Mouse (Mus musculus): ENCODE measurements around the gene Tspoap1. TPM values are rescaled to one million over a fixed set of nuclear protein-coding genes. Genes with fewer than 3 reads are reported as not detected.
A peak's percentile ranks its signal among the peaks of the same experiment; 100 is the strongest.

Gene Tspoap1
- polyA plus RNA-seq, 1 experiment from 2014 or later, result 38.4 TPM

DNA sequence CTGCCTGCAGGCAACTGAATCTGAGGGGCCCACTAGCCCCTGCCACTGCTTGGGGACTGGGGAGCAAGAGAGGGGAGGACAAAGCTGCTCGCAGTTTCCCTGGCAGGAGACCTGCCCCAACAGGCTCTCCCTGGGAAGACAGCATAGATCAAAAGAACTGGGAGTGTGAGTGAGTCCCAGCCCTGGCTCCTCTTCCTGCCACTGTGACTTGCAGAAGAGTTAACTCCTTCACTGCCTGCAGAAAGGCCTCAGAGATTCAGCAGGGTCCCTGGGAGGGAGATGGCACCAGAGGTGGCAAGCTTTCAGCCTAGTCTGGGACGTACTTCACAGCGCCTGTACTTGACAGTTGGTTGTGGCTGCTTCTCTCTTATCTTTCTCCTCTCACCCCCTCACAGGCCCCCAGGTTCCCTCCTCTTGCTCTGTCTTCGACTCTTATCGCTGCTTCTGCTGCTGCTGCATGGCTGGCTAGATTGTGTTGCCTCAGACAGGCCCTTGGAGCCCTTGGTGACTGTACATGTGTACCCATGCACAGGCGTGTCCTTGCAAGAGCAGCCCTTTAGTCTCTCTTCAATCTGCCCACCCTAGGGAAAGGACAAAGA, 34.3 kb upstream of the Tspoap1 start:
- WGBS, result 29% methylated on average over 6 of the region's 6 CpGs
- Histone ChIP-seq H3K36me3 (ENCODE audit: control insufficient read depth, insufficient read depth, low read length) (no peaks in the 10 kb centered on the region), H3K4me1 (ENCODE audit: control insufficient read depth, insufficient read depth, low read depth, low read length) (peaks cover 2% of the 10 kb centered on the region; the same call in 1 of the 2 replicates), H3K9me3 (ENCODE audit: control insufficient read depth, low read length) (no peaks in the 10 kb centered on the region), H3K9ac (ENCODE audit: low read depth, low read length) (peak overlapping the region; percentile 8; the same call in 1 of the 2 replicates), H3K27ac (ENCODE audit: low read depth, low read length) (no peak overlapping the region), H3K27me3 (replicated peaks; ENCODE audit: control insufficient read depth, insufficient read depth, low read length) (no peaks in the 10 kb centered on the region), H3K4me2 (ENCODE audit: low read length) (no peak overlapping the region), H3K4me3 (ENCODE audit: low read length) (no peak overlapping the region)
- no peak; the same call in 1 of the 2 replicates for ATAC-seq

GRCm38 (mm10) chr11:87727021-87727420, 33.3 kb upstream of the Tspoap1 start:
- Histone ChIP-seq H3K9ac (ENCODE audit: low read depth, low read length) (no peak overlapping the region), H3K27me3 (replicated peaks; ENCODE audit: control insufficient read depth, insufficient read depth, low read length) (no peaks in the 10 kb centered on the region), H3K9me3 (ENCODE audit: control insufficient read depth, low read length) (no peaks in the 10 kb centered on the region), H3K4me1 (ENCODE audit: control insufficient read depth, insufficient read depth, low read depth, low read length) (peaks cover 2% of the 10 kb centered on the region; the same call in 1 of the 2 replicates), H3K4me3 (ENCODE audit: low read length) (no peak overlapping the region), H3K36me3 (ENCODE audit: control insufficient read depth, insufficient read depth, low read length) (no peaks in the 10 kb centered on the region), H3K4me2 (ENCODE audit: low read length) (no peak overlapping the region), H3K27ac (ENCODE audit: low read depth, low read length) (no peak overlapping the region)
- no peak for ATAC-seq
- WGBS, result 70% methylated on average over 11 of the region's 11 CpGs

GRCm38 (mm10) chr11:87727471-87727870, 32.9 kb upstream of the Tspoap1 start:
- H3K4me2 ChIP-seq (ENCODE audit: low read length), result no peak overlapping the region
- H3K27me3 ChIP-seq (replicated peaks; ENCODE audit: control insufficient read depth, insufficient read depth, low read length), result no peaks in the 10 kb centered on the region
- ATAC-seq, result no peak
- H3K4me1 ChIP-seq (ENCODE audit: control insufficient read depth, insufficient read depth, low read depth, low read length), result peaks cover 2% of the 10 kb centered on the region; the same call in 1 of the 2 replicates
- 81% methylated on average over 3 of the region's 4 CpGs for WGBS
- no peak overlapping the region for H3K4me3 ChIP-seq (ENCODE audit: low read length)
- H3K36me3 ChIP-seq (ENCODE audit: control insufficient read depth, insufficient read depth, low read length), result no peaks in the 10 kb centered on the region
- H3K9me3 ChIP-seq (ENCODE audit: control insufficient read depth, low read length), result no peaks in the 10 kb centered on the region
- no peak overlapping the region for H3K9ac ChIP-seq (ENCODE audit: low read depth, low read length)
- H3K27ac ChIP-seq (ENCODE audit: low read depth, low read length), result no peak overlapping the region

- WGBS, result 68% methylated on average over 18 of the region's 18 CpGs
- Histone ChIP-seq H3K27ac (ENCODE audit: low read depth, low read length) (no peak overlapping the region), H3K36me3 (ENCODE audit: control insufficient read depth, insufficient read depth, low read length) (no peaks in the 10 kb centered on the region), H3K4me1 (ENCODE audit: control insufficient read depth, insufficient read depth, low read depth, low read length) (peaks cover 4% of the 10 kb centered on the region; the same call in 1 of the 2 replicates), H3K9me3 (ENCODE audit: control insufficient read depth, low read length) (no peaks in the 10 kb centered on the region), H3K4me2 (ENCODE audit: low read length) (no peak overlapping the region), H3K9ac (ENCODE audit: low read depth, low read length) (no peak overlapping the region), H3K4me3 (ENCODE audit: low read length) (no peak overlapping the region), H3K27me3 (replicated peaks; ENCODE audit: control insufficient read depth, insufficient read depth, low read length) (peaks cover 3% of the 10 kb centered on the region; the same call in 1 of the 2 replicates)
- ATAC-seq, result no peak
Measured at GRCm38 (mm10) chr11:87728850-87729592, 31.3 kb upstream of the Tspoap1 start.

GRCm38 (mm10) chr11:87729593-87730185, 30.7 kb upstream of the Tspoap1 start:
- Histone ChIP-seq H3K9me3 (ENCODE audit: control insufficient read depth, low read length) (no peaks in the 10 kb centered on the region), H3K27me3 (replicated peaks; ENCODE audit: control insufficient read depth, insufficient read depth, low read length) (peaks cover 3% of the 10 kb centered on the region; the same call in 1 of the 2 replicates), H3K4me2 (ENCODE audit: low read length) (no peak overlapping the region), H3K4me1 (ENCODE audit: control insufficient read depth, insufficient read depth, low read depth, low read length) (peaks cover 4% of the 10 kb centered on the region; the same call in 1 of the 2 replicates), H3K9ac (ENCODE audit: low read depth, low read length) (no peak overlapping the region), H3K4me3 (ENCODE audit: low read length) (no peak overlapping the region), H3K27ac (ENCODE audit: low read depth, low read length) (no peak overlapping the region), H3K36me3 (ENCODE audit: control insufficient read depth, insufficient read depth, low read length) (no peaks in the 10 kb centered on the region)
- WGBS, result 91% methylated on average over 13 of the region's 13 CpGs
- no peak for ATAC-seq

- H3K9ac ChIP-seq (ENCODE audit: low read depth, low read length), result no peak overlapping the region
- peaks cover 3% of the 10 kb centered on the region; the same call in 1 of the 2 replicates for H3K27me3 ChIP-seq (replicated peaks; ENCODE audit: control insufficient read depth, insufficient read depth, low read length)
- no peak overlapping the region for H3K4me2 ChIP-seq (ENCODE audit: low read length)
- no peaks in the 10 kb centered on the region for H3K36me3 ChIP-seq (ENCODE audit: control insufficient read depth, insufficient read depth, low read length)
- no peak overlapping the region for H3K27ac ChIP-seq (ENCODE audit: low read depth, low read length)
- 0 out of 2 replicates have a peak, but pooled peaks cover 2% of the 10 kb centered on the region for H3K4me1 ChIP-seq (ENCODE audit: control insufficient read depth, insufficient read depth, low read depth, low read length)
- no peaks in the 10 kb centered on the region for H3K9me3 ChIP-seq (ENCODE audit: control insufficient read depth, low read length)
- ATAC-seq, result no peak
- WGBS, result 75% methylated on average over 10 of the region's 10 CpGs
- no peak overlapping the region for H3K4me3 ChIP-seq (ENCODE audit: low read length)
Measured at GRCm38 (mm10) chr11:87730652-87731310, 29.6 kb upstream of the Tspoap1 start.

DNA sequence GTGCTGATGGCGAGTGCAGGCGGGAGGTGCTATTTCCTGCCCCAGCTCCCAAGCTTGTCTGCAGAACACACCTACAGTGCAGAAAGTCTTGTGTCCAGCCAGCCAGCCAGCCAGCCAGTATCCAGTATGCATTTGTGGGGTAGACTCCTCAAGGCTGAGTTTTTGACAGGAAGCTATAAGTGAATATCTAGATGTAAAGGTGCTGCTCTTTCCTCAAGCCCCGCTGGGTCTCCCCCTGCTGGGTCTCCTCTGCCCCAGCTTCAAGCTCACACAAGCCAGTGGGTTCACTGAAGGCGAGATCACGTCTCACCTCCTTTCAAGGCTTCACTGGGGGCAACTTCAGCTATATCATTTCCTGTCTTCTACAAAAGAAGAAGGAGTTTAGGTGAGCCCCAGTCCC, 26.0 kb upstream of the Tspoap1 start:
- no peak for ATAC-seq
- Histone ChIP-seq H3K4me3 (ENCODE audit: low read length) (peak overlapping the region; percentile 12; the same call in 1 of the 2 replicates), H3K9ac (ENCODE audit: low read depth, low read length) (peak overlapping the region; percentile 41; the same call in 1 of the 2 replicates), H3K4me1 (ENCODE audit: control insufficient read depth, insufficient read depth, low read depth, low read length) (peaks cover 16% of the 10 kb centered on the region), H3K27me3 (replicated peaks; ENCODE audit: control insufficient read depth, insufficient read depth, low read length) (peaks cover 3% of the 10 kb centered on the region; the same call in 1 of the 2 replicates), H3K4me2 (ENCODE audit: low read length) (peak overlapping the region; percentile 47), H3K36me3 (ENCODE audit: control insufficient read depth, insufficient read depth, low read length) (no peaks in the 10 kb centered on the region), H3K27ac (ENCODE audit: low read depth, low read length) (no peak overlapping the region), H3K9me3 (ENCODE audit: control insufficient read depth, low read length) (no peaks in the 10 kb centered on the region)
- WGBS, result 54% methylated on average over 5 of the region's 5 CpGs

DNA sequence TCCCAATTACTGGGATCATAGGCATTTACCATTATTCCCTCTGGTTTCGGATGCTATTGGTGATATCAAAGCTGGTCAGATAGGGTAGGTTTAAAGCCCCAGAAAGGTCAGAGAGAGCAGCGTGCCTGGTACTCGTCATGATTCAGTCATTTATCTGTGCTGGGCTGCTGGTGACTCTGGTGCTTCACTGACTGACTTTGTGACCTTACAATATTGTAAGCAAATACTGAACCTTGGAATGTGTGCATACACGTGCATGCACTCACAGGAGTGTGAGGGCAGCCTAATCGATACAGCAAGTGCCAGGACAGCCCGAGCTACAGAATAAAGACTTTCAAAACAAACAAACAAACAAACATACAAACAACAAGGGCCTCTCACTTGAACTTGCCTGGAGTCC, 24.6 kb upstream of the Tspoap1 start:
- Histone ChIP-seq H3K9me3 (ENCODE audit: control insufficient read depth, low read length) (no peaks in the 10 kb centered on the region), H3K4me1 (ENCODE audit: control insufficient read depth, insufficient read depth, low read depth, low read length) (peaks cover 16% of the 10 kb centered on the region), H3K27me3 (replicated peaks; ENCODE audit: control insufficient read depth, insufficient read depth, low read length) (peaks cover 3% of the 10 kb centered on the region; the same call in 1 of the 2 replicates), H3K4me2 (ENCODE audit: low read length) (no peak overlapping the region), H3K4me3 (ENCODE audit: low read length) (no peak overlapping the region), H3K27ac (ENCODE audit: low read depth, low read length) (no peak overlapping the region), H3K9ac (ENCODE audit: low read depth, low read length) (no peak overlapping the region), H3K36me3 (ENCODE audit: control insufficient read depth, insufficient read depth, low read length) (peaks cover 2% of the 10 kb centered on the region; the same call in 1 of the 2 replicates)
- ATAC-seq, result no peak
- WGBS, result 92% methylated on average over 6 of the region's 6 CpGs
